Mouse (Mus musculus): ENCODE results near the gene Plekhg1.

GRCm38 (mm10) chr10:3975898-3976622, 235.9 kb downstream of the Plekhg1 start:
- TF ChIP-seq CTCF (conservative IDR thresholded peaks at IDR 0.05; ENCODE audit: insufficient read depth, insufficient read length, low read depth, low read length) (no peak), POLR2A (IDR thresholded peaks at IDR 0.05; ENCODE audit: low read depth, low read length) (no peak)

All from kidney, adult 2 months (tissue).